Mouse (Mus musculus): ENCODE results near the gene 1700001P01Rik.

DNA sequence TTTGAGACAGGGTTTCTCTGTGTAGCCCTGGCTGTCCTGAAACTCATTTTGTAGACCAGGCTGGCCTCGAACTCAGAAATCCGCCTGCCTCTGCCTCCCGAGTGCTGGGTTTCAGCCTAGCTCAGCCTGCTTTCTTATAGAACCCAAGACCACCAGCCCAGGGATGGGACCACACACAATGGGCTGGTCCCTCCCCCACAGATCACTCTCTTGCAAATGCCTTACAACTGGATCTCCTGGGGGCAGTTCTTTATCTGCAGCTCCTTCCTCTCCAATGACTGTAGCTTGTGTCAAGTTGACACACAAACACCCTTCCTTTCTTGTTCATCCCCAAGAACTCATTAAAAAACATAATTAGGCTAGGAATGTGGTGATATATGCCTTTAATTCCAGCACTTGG is 12.2 kb upstream of the 1700001P01Rik start:
- TF ChIP-seq CTCF (IDR thresholded peaks at IDR 0.05; ENCODE audit: insufficient read depth, low read depth, low read length) (no peak), POLR2A (IDR thresholded peaks at IDR 0.05; ENCODE audit: insufficient read depth, low read depth, low read length) (no peak)

Measured in olfactory bulb, adult 2 months (tissue).